Mouse (Mus musculus) kidney, postnatal 4 days (tissue): ENCODE results near the gene Ank2.

Source experiments
- DNase-seq, 2 experiments: peaks; one replicate each; pipeline ENCODE4 v3.0.0; 2021; ENCODE audit warnings: mixed read lengths in 2 of 2

Gene Ank2

DNA sequence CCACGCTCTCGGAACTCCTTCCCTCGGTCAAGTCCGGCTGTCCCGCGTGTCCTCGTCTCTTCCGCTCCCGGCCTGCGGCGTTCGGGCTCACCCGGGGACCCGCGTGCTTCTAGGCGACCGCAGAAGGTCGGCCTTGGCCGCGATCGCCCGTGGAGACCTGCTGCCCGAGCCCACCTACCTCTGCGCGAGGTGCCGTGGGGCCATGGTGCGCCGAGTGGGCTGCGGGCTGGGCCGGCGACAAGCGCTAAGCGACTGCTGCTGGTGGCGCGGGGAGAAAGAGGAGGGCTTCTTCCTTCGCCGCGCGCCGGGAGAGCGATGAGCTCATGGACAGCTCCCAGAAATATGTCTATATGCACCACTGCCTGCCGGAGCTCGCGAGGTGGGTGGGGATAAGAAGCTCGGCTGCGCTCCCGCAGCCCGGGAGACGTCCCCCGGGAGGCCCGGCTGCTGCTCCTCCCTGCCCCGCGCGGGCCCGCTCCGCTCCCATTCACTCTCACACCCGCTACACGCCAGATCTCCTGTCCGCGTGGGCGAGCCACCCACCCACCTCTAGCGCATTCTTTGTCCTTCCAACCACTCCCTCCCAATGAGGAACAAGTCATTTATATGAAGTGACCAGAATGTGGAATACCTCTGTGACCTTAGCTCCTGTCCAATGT lies at the start of gene Ank2:
Gene Ank2 (minus strand): TSS at position 609 of the 659 bp plus-strand sequence.
- DNase-seq = peak; percentile 64 to 73

DNA sequence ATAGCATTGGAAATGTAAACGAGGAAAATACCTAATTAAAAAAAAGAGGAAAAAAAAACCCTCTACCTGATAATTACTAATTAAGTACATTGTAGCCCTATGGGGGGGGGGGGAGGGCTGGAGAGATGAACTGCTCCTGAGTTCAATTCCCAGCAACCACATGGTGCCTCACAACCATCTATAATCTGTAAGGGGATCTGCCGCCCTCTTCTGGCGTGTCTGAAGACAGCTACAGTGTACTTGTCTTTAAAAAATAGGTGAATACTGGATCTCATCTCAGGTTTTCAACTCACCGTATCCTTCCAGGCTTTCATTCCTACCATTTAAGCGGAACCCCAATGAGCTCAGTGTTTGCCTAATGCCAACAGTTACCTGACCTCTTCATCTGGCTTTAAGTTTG lies 48.7 kb upstream of the Ank2 start:
- peak; percentile 48 to 49 for DNase-seq

DNA sequence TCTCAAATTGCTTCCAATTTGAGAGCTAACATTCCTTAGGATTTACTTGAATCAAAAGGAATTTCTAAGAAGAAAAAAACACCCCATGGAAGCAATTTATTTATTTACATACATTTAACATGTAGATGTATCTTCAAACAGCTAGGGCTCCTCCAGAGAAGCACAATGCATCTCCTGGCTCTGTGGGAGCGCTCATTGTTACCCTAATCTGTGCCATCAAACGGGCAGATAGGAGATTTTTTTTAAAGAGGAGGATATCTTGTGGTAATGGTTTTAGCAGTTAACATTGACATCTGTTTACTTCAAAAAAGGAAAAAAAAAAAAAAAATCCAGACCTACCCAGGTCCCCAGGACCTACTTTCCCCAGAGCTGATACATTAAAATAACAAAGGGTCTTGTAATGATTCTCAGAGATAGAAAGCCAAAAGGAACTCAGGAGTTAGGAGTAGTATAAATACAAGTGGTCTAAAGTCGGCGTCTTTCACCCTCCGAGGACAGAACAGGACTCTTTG lies 45.5 kb upstream of the Ank2 start:
- DNase-seq = no peak

DNA sequence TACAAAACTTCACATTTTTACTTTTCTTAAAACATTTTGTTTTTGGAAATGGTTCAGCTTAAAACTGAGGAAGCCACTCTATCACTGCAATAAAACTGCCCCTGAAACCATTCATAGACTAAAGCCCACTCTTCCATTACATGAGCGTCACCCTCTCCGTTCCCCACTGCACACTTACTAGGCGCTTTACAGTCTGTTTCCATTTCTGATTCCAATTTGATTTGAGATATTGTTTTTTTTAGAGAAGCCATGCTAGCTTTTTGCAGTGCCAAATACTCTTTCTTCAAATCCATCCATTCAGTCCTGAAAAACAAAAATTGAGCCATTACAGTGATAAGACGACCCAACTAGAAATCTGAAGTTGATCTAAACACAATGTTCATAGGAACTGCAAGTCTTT lies 44.8 kb upstream of the Ank2 start:
- DNase-seq = no peak

DNA sequence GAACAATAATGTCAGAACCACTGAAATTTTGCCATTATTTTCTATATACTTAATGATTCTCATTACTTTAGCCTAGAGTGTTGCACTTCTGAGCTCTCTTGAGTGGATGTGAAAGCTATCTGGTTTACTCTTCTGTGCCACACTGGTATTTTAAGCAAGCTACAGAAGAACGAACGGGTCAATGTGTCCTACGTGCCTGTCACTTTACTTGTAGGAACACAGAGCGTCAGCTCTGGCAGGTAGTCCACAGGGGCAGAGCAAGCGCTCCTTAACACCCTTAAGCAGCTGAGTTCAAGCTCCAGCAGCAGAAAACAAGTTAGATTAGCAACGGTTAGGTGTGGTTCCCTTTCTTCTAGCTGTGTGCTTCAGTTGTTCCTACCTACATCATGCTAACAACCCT lies 40.0 kb upstream of the Ank2 start:
- DNase-seq = no peak

DNA sequence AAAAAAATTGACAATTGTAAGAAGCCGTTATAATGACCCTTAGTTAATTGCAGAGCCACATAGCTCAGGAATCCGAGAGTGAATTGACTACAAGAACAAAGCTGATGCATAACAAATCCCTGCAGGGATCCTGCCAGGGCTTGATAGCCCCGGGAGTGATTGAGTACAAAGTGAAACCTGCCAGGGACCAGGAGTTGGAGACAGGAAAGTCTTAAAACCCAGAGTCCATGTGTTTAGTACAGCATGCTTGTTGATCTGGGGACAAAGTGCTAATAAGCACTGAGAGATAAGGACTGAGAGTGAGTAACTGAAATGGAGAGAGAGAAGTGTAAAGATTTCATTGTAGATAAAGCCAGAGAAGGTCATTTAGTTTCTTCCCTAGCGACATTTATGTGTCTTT lies 31.1 kb upstream of the Ank2 start:
- DNase-seq = no peak

DNA sequence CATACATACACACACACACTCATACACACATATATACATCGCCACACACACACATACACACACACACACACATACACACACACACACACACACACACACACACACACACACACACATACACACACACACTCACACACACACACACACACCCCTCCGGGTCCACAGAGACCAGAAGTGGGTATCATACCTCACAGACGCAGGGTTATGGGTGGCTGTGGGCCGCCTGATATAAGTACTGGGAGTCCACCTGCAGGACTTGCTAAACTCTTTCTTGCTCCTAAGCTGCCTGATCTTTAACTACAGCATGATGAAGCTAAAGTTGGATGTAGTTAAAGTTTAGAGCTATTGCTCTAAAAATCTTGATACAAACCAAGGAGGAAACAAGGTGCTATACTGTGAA lies 30.7 kb upstream of the Ank2 start:
- DNase-seq = no peak

DNA sequence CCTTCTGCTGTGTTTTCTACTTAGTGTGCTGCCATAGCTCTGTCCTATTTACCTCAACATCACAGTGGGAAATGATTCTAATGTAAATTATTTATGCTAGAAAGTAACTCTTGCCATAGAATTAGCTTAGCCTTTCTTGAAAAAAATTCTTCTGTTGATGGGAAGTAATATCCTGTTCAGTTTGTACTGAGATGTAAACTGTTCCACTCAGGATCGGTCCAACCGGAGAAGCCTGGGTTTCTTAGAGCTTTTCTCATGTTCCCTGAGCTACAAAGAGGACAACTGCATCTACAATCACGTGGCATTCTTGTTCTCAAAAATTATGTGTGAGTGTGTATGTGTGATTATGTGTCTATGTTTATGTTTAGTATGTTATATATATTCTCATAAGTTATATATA lies 30.1 kb upstream of the Ank2 start:
- DNase-seq = no peak

DNA sequence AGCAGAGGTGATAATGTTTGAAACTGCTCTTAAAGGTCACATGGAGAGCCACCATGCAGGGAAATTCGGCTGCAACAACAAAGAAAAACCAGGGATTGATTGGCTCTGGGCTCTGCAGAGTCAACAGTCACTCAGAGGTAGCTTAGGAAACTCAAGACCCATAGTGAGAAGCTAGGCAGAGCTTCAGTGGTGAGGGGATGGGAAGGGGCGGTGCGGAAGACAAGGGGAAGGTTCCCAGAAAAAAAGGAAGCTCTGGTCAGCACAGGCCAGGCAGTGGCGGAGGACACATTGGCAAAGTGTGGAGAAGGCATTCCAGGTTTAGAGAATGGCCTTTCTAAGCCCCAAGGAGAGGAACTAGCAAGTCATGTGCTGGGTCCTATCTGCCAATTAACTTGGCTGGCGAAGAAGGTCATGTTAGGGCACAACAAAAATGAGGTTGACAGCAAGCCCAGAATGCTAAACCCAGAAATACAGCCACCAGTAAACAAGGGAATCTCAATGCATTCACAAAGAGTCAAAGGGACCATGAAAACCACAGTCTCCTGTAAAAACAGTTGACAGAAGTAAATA lies 28.4 kb upstream of the Ank2 start:
- no peak for DNase-seq

DNA sequence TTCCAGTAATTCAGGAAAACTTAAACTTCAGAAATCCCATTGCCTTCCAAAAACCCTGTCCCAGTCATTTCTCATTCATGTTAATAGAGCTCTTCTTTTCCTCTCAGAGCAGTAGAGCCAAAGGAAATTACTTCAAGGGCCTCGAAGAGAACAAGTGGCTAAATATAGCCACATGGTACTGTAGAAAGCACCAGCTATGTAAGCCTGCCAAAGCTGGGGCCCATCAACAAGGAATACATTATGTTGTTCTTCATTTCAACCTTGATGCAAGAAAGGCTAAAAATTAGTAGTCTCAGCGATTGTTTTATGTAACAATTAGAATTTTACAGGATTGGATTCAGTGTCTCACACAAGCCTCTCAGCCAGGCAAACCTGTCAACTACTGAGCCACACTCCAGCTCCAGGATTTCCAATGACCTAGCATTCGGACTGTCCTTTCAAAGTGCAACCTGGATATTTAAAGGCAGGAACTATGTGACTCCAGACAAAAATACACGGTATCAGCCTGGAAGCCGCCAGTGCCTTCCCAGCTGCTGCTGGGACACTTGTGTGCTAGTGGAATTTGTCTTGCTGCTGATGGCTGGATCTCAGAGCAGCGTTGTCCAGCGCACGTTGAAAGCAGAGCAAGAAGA lies 26.2 kb upstream of the Ank2 start:
- DNase-seq = no peak

DNA sequence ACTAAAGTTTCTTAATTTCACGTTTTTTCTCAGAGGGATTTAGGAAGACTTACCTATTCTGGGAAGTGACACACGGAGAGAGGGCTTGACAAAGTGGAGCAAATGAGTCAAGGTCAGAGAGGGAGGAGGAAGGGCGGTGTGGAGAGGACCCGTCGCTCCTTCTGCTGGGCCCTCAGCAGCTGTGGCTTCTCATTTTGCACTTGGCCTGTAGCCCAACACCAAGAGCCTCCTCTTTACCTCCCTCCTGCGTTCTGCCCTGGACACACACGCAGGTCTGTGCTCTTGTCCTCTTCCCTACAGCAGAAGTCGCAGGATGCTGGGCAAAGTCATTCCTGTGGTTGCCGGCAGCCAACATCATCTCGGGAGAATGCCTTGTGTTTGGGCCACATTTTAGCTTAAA lies 22.0 kb upstream of the Ank2 start:
- peak; percentile 7 to 13 for DNase-seq

DNA sequence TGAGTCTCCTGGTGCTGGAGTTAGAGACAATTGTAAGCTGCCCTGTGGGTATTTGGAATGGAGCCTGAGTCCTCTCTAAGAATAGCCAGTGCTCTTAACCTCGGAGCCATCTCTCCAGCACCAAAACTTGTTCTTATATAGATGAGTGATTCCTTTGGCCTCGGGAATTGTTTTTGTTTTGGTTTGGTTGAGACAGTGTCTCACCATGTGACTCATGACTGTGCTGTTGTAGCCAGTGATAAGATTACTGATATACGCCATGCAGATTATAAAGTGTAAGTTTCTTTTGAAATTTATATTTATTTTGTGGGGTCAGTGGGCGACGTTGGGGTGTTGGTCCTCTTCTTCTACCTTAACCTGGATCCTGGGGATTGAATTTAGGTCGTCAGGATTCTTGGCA lies 21.1 kb upstream of the Ank2 start:
- no peak for DNase-seq

DNA sequence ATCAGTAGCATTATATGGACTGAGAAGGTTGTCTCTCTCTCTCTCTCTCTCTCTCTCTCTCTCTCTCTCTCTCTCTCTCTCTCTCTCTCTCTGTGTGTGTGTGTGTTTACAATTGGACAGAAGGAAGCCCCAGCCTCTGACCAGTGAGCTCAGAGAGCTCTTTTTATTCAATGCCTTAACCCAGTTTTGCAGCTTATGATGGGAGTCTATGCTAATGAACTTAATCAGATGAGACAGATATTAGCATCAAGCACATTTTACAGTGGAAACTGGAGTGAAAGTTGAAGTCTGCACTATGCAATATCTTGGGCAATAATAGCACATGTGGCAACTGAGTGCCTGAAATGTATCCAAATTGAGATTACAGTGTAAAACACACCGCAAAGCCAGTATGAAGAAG lies 16.1 kb upstream of the Ank2 start:
- DNase-seq = no peak

DNA sequence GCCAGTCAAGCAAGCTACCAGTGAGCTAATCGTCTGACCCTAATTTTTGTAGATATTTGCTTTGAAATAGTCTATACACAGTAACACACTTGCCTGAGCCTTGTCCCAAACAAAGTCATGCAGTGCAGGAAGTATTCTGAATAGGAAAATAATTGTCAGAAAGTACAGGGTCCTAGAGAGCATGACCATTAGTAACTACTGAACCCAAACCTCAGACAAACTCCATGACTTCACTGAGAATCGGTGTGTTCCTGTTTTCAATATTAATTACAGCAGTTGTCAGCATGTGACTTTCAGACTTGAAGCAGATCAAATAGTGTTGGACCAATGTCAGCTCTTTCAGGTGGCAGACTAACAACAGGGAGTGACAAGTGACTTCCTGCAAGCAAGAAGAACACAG lies 14.5 kb upstream of the Ank2 start:
- no peak for DNase-seq

DNA sequence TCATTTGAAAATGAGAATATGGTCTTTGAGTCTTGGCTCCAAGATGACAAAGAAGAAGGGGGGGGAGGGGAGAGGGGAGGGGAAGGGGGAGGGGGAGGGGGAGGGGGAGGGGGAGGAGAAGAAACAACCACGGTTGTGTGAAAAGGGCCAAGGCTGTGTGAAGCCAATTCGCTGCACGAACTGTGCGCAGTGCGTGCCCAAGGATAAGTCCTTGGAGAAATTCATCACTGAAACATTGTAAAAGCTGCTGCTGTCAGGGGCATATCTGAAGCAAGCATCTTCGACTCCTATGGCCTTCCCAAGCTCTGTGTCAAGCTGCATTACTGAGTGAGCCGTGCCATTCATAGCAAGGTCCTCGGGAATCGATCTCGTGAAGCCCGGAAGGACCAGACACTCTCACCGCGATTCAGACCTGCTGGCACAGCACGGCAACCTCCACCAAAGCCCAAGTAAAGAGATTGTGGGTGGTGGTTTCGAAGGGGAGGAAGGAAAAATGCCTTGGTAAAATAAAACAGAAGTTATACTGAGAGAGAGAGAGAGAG lies 13.7 kb upstream of the Ank2 start:
- no peak for DNase-seq

DNA sequence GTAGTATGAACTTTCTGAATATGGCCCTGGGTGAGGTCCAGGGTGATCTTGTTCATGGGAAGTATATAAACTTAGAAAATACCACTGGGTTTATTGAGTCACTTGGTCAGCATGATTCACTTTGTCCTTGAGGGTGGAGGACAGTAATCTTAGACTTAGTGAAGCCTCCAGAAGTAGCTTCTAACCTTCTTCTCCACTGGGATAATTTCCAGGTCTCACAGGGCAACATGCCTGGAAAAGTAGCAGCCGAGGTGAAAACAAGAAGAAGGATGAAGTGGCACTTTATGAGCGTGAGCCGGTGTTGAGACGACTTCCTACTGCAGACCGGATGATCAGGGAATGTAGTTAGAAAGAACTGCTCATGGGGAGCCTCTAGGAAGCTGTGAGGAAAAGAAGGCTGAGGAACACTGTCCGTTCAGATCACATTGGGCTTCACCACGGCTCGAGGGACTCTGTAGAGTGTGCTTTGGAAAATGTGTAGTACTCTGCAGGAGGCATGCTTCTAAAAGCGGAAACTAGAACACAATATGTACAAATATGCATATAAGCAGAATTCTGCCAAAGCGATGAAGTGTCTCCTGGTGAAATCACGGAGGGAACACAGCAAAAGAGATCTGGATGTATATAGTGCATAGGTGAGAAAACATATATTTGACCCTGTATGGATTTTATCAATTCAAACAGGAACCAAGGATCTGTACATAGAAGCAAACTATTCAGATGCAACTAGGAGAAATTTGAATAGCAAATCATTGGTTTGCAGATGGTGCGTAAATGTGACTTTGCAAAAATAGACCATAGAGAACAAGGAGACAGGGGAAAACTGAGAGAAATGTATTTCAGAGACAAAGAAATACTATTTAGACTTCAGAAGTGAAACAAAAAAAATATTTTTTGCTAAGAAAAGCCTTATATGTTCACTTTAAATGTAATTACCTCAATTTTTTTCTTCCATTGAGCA lies 12.9 kb upstream of the Ank2 start:
- DNase-seq = no peak

DNA sequence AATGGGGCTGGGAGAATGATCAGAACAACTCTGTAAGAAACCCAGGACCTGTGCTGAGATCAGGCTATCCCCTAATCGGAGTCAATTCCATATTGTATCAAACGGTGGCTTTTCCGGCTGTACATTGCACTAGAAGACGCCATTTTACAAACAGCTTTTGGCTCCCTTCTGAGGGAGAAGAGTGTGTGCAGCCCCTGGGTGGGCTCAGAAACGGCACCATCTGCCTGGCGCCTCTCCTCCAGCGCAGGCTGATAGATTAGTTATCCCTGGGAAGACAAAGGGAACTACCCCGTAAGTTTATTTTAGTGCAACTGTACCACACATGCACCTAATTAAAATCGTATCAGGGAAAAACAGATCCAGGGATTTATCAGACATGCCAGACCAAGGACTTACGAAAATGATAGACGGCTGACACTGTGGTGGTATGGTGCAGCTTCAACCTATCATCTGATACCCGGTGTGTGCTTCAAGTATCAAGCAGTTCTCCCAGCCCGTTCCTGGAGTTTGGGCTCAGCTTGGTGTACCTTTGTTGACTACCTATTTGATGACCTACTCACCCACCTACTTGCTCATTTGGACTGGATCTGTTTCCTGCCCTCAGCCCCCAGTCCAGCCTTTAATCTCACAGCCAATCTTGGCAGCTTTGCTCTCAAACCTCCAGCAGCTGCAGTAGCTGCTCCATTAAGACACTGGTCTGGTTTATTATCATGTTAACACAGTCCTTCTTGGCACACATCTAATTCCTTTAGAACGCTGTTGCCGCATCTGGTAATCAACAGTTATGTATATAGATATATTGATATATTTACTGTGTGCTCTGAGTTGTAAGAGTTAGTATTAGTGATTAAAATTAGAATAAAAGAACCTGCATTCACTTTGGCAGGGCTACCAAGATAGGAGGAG lies 9.0 kb upstream of the Ank2 start:
- DNase-seq = no peak

DNA sequence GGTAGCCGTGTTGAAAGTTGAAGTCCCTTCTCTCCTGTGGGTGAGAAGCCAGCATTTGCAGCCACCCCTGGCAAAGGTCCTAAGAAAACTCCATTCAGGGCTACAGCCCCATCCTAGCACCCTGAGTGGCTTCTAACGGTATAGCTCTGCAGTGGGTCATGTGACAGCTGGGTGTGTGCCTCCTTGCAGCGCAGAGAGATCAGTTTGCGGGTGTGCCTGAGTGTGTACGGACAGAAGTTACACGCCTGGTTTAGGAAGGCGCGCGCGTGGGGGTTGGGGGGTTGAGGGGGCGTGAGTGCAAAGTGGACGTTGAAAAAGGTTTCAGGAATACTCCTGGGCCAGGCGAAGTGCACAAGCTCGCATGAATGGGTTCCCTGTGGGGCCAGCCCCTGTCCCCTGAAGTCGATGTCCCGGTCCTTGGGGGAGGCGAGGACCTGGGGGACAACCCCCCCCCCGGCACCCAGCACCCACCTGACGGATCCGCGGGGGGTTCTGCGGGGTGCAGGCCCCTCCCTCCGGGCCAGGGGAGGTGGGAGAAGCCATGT lies 881 bp downstream of the Ank2 start:
- peak in 1 of 2 experiments; percentile 19 for DNase-seq

DNA sequence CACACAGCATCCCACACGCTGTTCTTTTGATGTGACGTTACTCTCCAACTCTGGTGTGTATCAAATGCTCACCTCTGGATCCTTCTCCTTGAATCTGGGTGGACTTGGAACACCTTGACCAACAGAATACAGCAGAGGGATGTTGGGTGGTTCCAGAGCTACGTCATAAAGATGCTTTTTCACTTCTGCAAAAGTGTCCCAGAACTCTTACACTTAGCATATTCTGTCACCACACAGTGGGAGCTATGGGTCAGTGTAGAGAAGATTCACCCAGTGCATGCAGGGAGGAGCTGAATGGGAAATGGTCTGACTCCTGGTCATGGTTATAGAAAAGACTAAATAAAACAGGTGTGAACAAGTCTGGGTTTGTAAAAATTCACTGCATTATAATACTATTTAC lies 6.5 kb downstream of the Ank2 start:
- no peak for DNase-seq

DNA sequence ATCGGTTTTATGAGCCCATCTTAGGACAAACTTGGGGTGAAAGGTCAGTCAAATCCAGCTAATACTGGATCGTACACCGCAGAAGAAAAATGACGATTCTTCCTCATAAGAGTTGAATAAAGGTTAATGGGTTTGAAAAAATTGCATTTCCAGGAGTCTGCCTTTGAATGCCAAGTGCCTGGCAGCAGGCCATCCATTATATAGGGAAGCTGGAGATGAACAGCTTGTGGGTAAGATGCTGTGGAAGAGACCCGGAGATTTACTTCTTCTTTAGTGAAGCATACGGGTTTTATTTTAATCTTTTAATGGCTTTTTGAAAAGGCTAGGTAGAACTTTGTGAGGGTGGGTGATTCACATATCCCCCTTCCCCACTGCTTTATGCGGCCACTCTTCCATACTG lies 11.8 kb downstream of the Ank2 start:
- no peak for DNase-seq

DNA sequence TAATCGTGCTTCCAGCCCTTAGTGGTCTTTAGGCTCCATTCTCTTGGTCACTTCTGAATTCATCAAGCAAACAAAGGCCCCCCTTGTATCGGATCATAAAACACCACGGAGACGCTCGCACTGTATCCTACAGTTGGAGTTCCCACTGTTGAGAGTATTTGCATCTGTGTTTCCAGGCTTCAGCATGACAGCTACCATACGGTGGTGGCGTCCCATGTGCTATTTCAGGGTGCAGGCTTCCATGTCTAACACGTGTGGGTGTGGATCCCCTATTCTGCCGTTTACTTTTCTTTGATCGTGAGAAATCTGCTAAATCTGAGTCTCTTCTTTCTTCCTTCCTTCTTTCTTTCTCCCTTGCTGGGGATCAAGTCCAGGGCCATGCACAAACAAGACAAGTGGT lies 14.0 kb downstream of the Ank2 start:
- DNase-seq = no peak

DNA sequence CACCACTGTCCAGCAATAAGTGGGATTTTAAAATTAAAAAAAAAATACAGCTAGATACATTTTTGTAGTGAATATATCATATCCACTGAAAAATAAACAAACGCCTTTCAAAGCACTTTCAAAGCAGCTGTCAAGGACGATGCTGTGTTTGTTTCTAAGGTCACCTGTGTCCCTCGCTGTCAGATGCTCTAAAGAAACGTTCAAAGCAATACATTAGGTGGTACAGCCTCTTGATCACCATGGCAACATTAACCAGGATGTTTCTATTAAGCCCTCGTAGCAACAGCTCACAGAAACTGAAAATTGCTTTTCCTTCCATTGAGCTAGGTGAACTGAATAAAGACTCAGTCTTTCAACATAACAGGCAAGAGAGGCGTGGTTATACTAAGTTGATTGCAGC lies 17.5 kb downstream of the Ank2 start:
- no peak for DNase-seq
